Mouse (Mus musculus) kidney, adult 2 months (tissue): Measurements from ENCODE around the gene Ap5s1.

ENCODE experiments used
- CTCF ChIP-seq: fragments of 200-500 bp; conservative IDR thresholded peaks from 2 replicates; pipeline ENCODE4 v1.5.1; 2011; ENCODE audit warnings: low read depth, mild to moderate bottlenecking, control low read depth, low read length, moderate library complexity, mixed read lengths; ENCODE audit not compliant: insufficient read depth, insufficient read length
- POLR2A ChIP-seq: fragments of 200-500 bp; IDR thresholded peaks from one replicate; pipeline ENCODE4 v1.6.1; 2011; ENCODE audit warnings: low read depth, low read length, control low read depth

DNA sequence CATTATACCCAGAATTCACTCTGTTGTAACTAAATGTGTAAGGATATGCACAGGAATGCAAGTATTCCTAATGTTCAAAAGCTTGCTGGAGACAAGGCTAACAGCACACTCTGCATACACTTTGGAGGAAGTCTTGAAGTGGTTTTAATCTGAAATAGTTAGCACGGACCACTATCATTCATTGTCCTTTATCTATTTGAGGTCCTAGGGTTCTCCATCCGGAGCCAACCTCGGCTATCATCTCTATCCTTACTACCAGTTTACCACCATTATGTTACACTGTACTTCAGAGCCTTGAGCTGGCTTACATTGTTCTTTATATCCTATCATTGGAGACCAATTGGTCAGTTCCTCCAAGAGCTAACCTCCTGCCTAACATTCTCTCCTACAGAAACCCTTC lies 20.4 kb downstream of the Ap5s1 start:
- TF ChIP-seq POLR2A (no peak), CTCF (no peak)
